Mouse (Mus musculus) monocyte, adult 2 months (primary cell): ENCODE results near the gene Plscr4.

Source experiments
- DNase-seq, 2 experiments: peaks; one replicate each; pipeline ENCODE4 v3.0.0; 2022; ENCODE audit warnings: low spot score in 2 of 2, low read depth in 1 of 2

The Plscr4 gene

GRCm38 (mm10) chr9:92504889-92505288 lies 47.7 kb downstream of the Plscr4 start:
- no peak for DNase-seq

- DNase-seq, result no peak
Measured at GRCm38 (mm10) chr9:92511696-92512095, 54.5 kb downstream of the Plscr4 start.

- no peak for DNase-seq
Measured at GRCm38 (mm10) chr9:92517036-92517435, 59.9 kb downstream of the Plscr4 start.

GRCm38 (mm10) chr9:92520751-92521150 lies 63.6 kb downstream of the Plscr4 start:
- DNase-seq, result no peak

GRCm38 (mm10) chr9:92524506-92524905 lies 67.3 kb downstream of the Plscr4 start:
- DNase-seq, result no peak

- no peak for DNase-seq
Measured at GRCm38 (mm10) chr9:92530055-92530454, 72.9 kb downstream of the Plscr4 start.

- DNase-seq, result no peak
Measured at GRCm38 (mm10) chr9:92537735-92538134, 80.6 kb downstream of the Plscr4 start.

GRCm38 (mm10) chr9:92538216-92538615 lies 81.0 kb downstream of the Plscr4 start:
- no peak for DNase-seq
